Mouse (Mus musculus) liver, embryonic 14.5 days (tissue): ENCODE measurements around the gene Sprr2a3. TPM values are rescaled to one million over a fixed set of nuclear protein-coding genes. Genes with fewer than 3 reads are reported as not detected.
"Not testable (repeated sequence)": the region's sequence is repeated elsewhere in the genome, so short reads cannot be mapped to it uniquely, and the experiment has no call there.

ENCODE experiments used
- ATAC-seq: fragments of 200-750 bp; cut with Nextera tagmentation; 2 replicates; pipeline ENCODE4 v1.8.0; 2017; ENCODE audit warnings: moderate number of reproducible peaks, mild to moderate bottlenecking, moderate library complexity; ENCODE audit not compliant: insufficient read depth
- DNase-seq, 3 experiments: peaks; one replicate each; pipeline ENCODE4 v3.0.0-alpha.2; 2012 to 2013; ENCODE audit warnings: low read depth in 3 of 3, low spot score in 3 of 3
- H3K27ac ChIP-seq: fragments of 300-500 bp; sonication (generic); 2 replicates; pipeline ENCODE4 v1.5.1; 2014; ENCODE audit warnings: moderate library complexity, mild to moderate bottlenecking, control low read depth, inconsistent platforms
- H3K27me3 ChIP-seq: fragments of 300-500 bp; sonication (generic); 2 replicates; pipeline ENCODE4 v1.6.1; 2014; ENCODE audit warnings: mild to moderate bottlenecking, low read length, moderate library complexity; ENCODE audit not compliant: control insufficient read depth, insufficient read depth
- H3K36me3 ChIP-seq: fragments of 300-500 bp; sonication (generic); replicated peaks from 2 replicates; pipeline ENCODE4 v1.6.1; 2014; ENCODE audit warnings: low read depth; ENCODE audit not compliant: control insufficient read depth, insufficient read depth
- H3K4me1 ChIP-seq, 2 experiments: fragments of 200-500 bp in 1 of 2; fragments of 300-500 bp in 1 of 2; sonication (generic) in 1 of 2; replicated peaks; 2 replicates each; pipeline ENCODE4 v1.6.1; 2012 to 2014; ENCODE audit warnings: antibody characterized with exemption in 1 of 2, inconsistent platforms in 1 of 2, low read length in 1 of 2; ENCODE audit not compliant: control insufficient read depth in 2 of 2, insufficient read depth in 2 of 2
- H3K4me2 ChIP-seq: fragments of 300-500 bp; sonication (generic); 2 replicates; pipeline ENCODE4 v1.6.1; 2014; ENCODE audit warnings: low read depth, mild to moderate bottlenecking, control low read depth, moderate library complexity
- H3K4me3 ChIP-seq, 2 experiments: fragments of 200-500 bp in 1 of 2; fragments of 300-500 bp in 1 of 2; sonication (generic) in 1 of 2; 2 replicates each; pipeline ENCODE4 v1.5.1; 2012 to 2014; ENCODE audit warnings: low read depth in 2 of 2, low read length in 2 of 2, mild to moderate bottlenecking in 2 of 2, control low read depth in 1 of 2, inconsistent platforms in 1 of 2, moderate library complexity in 1 of 2; ENCODE audit not compliant: insufficient read depth in 1 of 2
- H3K9ac ChIP-seq: fragments of 300-500 bp; sonication (generic); replicated peaks from 2 replicates; pipeline ENCODE4 v1.6.1; 2014; ENCODE audit warnings: mild to moderate bottlenecking, control low read depth, moderate library complexity
- H3K9me3 ChIP-seq: fragments of 300-500 bp; sonication (generic); 2 replicates; pipeline ENCODE4 v1.6.1; 2016; ENCODE audit warnings: low read length, mixed read lengths; ENCODE audit not compliant: control insufficient read depth
- WGBS: fragments of 180-500 bp; shearing (Covaris S2); extraction: QIAGEN DNeasy Blood & Tissue Kit; methylation state at CpG from one replicate; pipeline ENCODE4 v1.1.7; 2014; ENCODE audit not compliant: insufficient replicate concordance; 5-methylcytosine and 5-hydroxymethylcytosine counted together
- polyA plus RNA-seq, 2 experiments: library from polyadenylated mRNA; depleted of rRNA in 1 of 2; stranded (reverse) in 1 of 2; unstranded in 1 of 2; fragments of >200 nt; fragmentation: Nextera tagmentation in 1 of 2; extraction: Ambion mirVana in 1 of 2; gene quantifications; 2 replicates each; pipeline versions ENCODE4 v1.2.1 to v1.2.3; 2012 to 2014

The Sprr2a3 gene
- polyA plus RNA-seq (2012; rRNA removed): not detected in 2 replicates
- polyA plus RNA-seq (2014; fragmentation: Nextera tagmentation; extraction: Ambion mirVana): not detected in 2 replicates

GRCm38 (mm10) chr3:92285101-92285500 lies at the start of gene Sprr2a3:
Gene Sprr2a3 (plus strand): TSS chr3:92285417.
- 90% methylated on average over 1 of the region's 1 CpGs for WGBS
- H3K36me3 ChIP-seq, ATAC-seq: not testable (repeated sequence)

GRCm38 (mm10) chr3:92236463-92237189 lies 48.6 kb upstream of the Sprr2a3 start:
- DNase-seq, H3K9me3 ChIP-seq, H3K4me3 ChIP-seq, H3K9ac ChIP-seq, H3K4me2 ChIP-seq, H3K27me3 ChIP-seq, H3K4me1 ChIP-seq, H3K36me3 ChIP-seq, ATAC-seq, H3K27ac ChIP-seq: not testable (repeated sequence)
- no CpG with 5 or more reads among the region's 5 CpGs for WGBS

More at GRCm38 (mm10) chr3:92285101-92285500, at the start of gene Sprr2a3:
- not testable (repeated sequence) for DNase-seq, H3K4me2 ChIP-seq, H3K9me3 ChIP-seq, H3K4me1 ChIP-seq, H3K27me3 ChIP-seq, H3K9ac ChIP-seq, H3K4me3 ChIP-seq, H3K27ac ChIP-seq

- not testable (repeated sequence) for H3K27me3 ChIP-seq, H3K4me1 ChIP-seq, DNase-seq, H3K4me3 ChIP-seq, H3K9me3 ChIP-seq, ATAC-seq, H3K27ac ChIP-seq, H3K36me3 ChIP-seq, H3K9ac ChIP-seq, H3K4me2 ChIP-seq
Observed at GRCm38 (mm10) chr3:92238736-92239135, 46.5 kb upstream of the Sprr2a3 start.

GRCm38 (mm10) chr3:92239197-92239596 lies 46.0 kb upstream of the Sprr2a3 start:
- not testable (repeated sequence) for H3K4me1 ChIP-seq, ATAC-seq, H3K4me2 ChIP-seq, H3K27ac ChIP-seq, H3K9ac ChIP-seq, H3K9me3 ChIP-seq, DNase-seq, H3K4me3 ChIP-seq, H3K36me3 ChIP-seq, H3K27me3 ChIP-seq
- WGBS: no CpG with 5 or more reads among the region's 1 CpGs

GRCm38 (mm10) chr3:92244833-92245232 lies 40.4 kb upstream of the Sprr2a3 start:
- not testable (repeated sequence) for H3K4me2 ChIP-seq, H3K27me3 ChIP-seq, DNase-seq, ATAC-seq, H3K9me3 ChIP-seq, H3K4me1 ChIP-seq, H3K36me3 ChIP-seq, H3K4me3 ChIP-seq, H3K27ac ChIP-seq, H3K9ac ChIP-seq

GRCm38 (mm10) chr3:92246245-92246644 lies 39.0 kb upstream of the Sprr2a3 start:
- H3K27me3 ChIP-seq, H3K9me3 ChIP-seq, DNase-seq, H3K9ac ChIP-seq, H3K4me2 ChIP-seq, H3K4me1 ChIP-seq, H3K27ac ChIP-seq, ATAC-seq, H3K4me3 ChIP-seq, H3K36me3 ChIP-seq: not testable (repeated sequence)
- WGBS: no CpG with 5 or more reads among the region's 10 CpGs

- H3K9me3 ChIP-seq, H3K27me3 ChIP-seq, H3K4me3 ChIP-seq, H3K4me1 ChIP-seq, H3K4me2 ChIP-seq, H3K9ac ChIP-seq, ATAC-seq, H3K36me3 ChIP-seq, DNase-seq, H3K27ac ChIP-seq: not testable (repeated sequence)
Observed at GRCm38 (mm10) chr3:92248494-92248893, 36.7 kb upstream of the Sprr2a3 start.

- not testable (repeated sequence) for H3K4me1 ChIP-seq, H3K4me3 ChIP-seq, DNase-seq, H3K27ac ChIP-seq, H3K9ac ChIP-seq, H3K27me3 ChIP-seq, H3K4me2 ChIP-seq, H3K9me3 ChIP-seq, H3K36me3 ChIP-seq, ATAC-seq
- WGBS: 62% methylated on average over 1 of the region's 2 CpGs
Observed at GRCm38 (mm10) chr3:92250450-92250849, 34.8 kb upstream of the Sprr2a3 start.
